Mouse (Mus musculus): ENCODE results near the gene Qpctl. TPM values are rescaled to one million over a fixed set of nuclear protein-coding genes. Genes with fewer than 3 reads are reported as not detected.

Gene Qpctl
- polyA plus RNA-seq, 1 experiment from 2014 or later, result 9.6 TPM

DNA sequence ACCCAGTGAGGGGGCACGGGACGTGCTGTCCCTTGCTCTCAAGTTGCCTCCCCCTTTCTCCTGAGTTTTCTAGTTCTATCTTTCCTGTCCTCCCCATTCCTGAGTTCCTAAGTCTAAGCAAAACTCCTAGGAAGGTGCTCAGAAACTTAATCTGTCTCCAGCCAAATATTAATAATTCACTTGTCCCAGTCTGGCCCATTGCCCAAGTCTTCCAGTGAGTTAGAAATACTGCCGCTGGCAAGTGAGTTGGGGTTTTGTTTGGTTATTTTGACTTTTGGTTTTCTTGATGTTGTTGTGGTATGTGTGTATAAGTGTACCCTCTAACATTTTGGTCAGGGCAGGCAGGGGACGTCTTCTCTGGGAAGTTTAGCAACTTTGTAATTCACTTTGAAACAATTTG, 27.4 kb downstream of the Qpctl start:
- Histone ChIP-seq H3K4me2 (ENCODE audit: low read depth, low read length) (no peak overlapping the region), H3K9me3 (replicated peaks; ENCODE audit: control insufficient read depth, low read length) (peaks cover 7% of the 10 kb centered on the region), H3K9ac (ENCODE audit: low read length) (no peak overlapping the region), H3K4me1 (ENCODE audit: control insufficient read depth, insufficient read depth, low read length) (peaks cover 16% of the 10 kb centered on the region), H3K36me3 (ENCODE audit: control insufficient read depth, insufficient read depth) (no peaks in the 10 kb centered on the region), H3K27me3 (ENCODE audit: control insufficient read depth, insufficient read depth, low read length) (no peaks in the 10 kb centered on the region), H3K27ac (ENCODE audit: low read length) (no peak overlapping the region), H3K4me3 (ENCODE audit: low read length) (no peak overlapping the region)
- 87% methylated on average over 4 of the region's 4 CpGs for WGBS
- no peak for ATAC-seq (replicated peaks; ENCODE audit: extremely low read depth, insufficient read depth, low FRiP score)

DNA sequence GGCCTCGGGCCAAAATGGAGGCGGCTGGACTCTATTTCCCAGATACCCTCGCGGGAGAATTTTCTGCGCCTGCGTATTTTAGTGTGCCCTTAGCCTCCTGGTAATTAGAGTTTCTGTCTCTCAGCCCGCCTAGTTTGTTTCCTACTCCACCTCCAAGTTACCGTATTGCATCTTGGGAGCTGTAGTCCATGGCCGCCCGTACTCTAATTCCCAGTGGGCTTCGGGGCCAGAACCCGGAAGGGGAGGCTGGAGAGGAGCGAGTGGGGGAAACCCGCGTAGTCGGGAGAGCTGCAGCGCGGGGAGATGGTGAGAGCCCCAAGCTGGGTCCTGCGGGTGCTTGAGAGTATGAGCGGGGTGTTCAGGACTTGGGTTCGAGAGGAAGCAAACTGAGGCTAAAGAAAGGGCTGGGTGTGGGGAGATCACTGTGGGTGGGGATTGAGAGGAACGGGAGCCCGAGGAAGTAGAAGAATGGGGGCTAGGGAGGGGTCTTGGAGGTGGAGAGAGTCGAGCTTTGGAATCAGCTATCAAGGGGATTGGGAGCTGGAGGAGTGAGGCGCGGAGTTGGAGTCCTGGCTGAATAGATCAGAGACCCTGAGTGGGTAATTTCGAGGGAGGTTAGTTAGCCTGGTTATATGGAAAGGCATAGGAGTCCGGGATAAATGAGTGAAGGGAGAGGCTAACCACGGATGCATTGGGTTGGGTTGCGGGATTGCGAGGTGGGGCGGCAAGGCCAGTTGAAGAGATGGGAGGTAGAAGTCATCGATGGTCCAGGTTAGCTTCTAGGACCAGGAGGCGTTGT, 29.3 kb downstream of the Qpctl start, which contains the start of gene Fbxo46:
Fbxo46 (plus strand) TSS at position 229 of the 799 bp plus-strand sequence.
- H3K4me3 ChIP-seq (ENCODE audit: low read length), result peak within 1 kb of the TSS; percentile 62
- H3K9me3 ChIP-seq (replicated peaks; ENCODE audit: control insufficient read depth, low read length), result peaks cover 7% of the 10 kb centered on the region
- WGBS, result 2% methylated on average over 34 of the region's 34 CpGs
- peak within 1 kb of the TSS; percentile 78 for H3K4me2 ChIP-seq (ENCODE audit: low read depth, low read length)
- peaks cover 16% of the 10 kb centered on the region for H3K4me1 ChIP-seq (ENCODE audit: control insufficient read depth, insufficient read depth, low read length)
- H3K27me3 ChIP-seq (ENCODE audit: control insufficient read depth, insufficient read depth, low read length), result no peaks in the 10 kb centered on the region
- H3K36me3 ChIP-seq (ENCODE audit: control insufficient read depth, insufficient read depth), result no peaks in the 10 kb centered on the region
- no peak within 1 kb of the TSS for H3K27ac ChIP-seq (ENCODE audit: low read length)
- ATAC-seq (replicated peaks; ENCODE audit: extremely low read depth, insufficient read depth, low FRiP score), result peak; percentile 94
- peak within 1 kb of the TSS; percentile 73 for H3K9ac ChIP-seq (ENCODE audit: low read length)

DNA sequence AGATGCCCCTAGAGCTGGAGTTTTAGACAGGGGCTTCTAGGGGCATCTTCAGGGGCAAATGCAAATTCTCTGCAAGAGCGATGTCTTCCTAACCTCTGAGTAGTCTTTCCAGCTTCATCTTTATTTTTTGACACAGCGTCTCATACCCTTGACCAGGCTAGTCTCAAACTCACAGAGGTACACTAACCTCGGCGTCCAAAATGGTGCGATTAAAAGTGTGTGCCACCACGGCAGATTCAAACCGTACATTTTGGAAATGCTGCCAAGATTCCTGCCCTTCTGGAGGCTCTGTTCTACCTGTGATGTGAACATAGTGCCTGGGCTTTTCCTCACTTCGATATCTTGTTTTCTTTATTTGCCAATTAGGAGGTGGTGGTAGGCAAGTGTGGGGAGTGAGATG, 30.0 kb downstream of the Qpctl start:
- peak overlapping the region; percentile 19; the same call in 1 of the 2 replicates for H3K4me2 ChIP-seq (ENCODE audit: low read depth, low read length)

DNA sequence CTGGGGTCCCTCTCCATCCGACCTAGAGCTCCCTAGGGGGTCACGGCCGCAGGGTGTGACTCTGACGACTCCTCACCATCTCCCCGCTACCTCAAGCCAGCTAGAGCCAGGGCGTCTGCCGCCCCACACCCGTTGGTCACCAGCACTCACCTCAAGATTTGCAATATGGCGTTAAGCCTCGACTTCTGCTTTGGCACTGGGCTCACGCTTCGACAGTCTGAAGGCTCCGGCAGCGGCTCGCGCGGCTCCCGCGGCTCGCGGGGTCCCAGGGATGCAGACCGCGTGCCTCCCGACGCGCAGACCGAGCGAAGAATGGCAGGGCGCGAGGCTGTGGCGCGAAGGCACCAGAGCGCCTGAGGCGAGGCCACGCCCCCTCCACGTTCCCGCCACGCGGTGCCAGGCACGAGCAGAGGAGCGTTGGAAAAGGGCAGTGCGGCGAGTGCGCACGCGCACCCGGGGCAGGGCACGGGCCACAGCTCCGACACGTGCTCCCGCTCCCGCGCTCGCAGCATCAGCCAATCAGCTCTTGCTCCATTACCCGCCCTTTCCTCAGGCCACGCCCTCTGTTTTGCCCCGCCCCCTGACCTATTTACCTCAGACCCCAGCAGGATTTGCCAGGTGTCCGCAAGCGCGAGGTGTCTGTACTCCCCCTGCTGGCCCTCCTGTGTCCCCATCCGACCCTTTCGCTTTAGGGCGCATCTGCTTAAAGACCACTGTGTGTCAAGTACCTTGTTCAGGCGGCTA, 30.9 kb downstream of the Qpctl start, which contains the start of gene Gm4969:
Gm4969 (minus strand) TSS at position 341 of the 744 bp plus-strand sequence.
- peak; percentile 23; the same call in 1 of the 2 replicates for ATAC-seq (replicated peaks; ENCODE audit: extremely low read depth, insufficient read depth, low FRiP score)
- H3K36me3 ChIP-seq (ENCODE audit: control insufficient read depth, insufficient read depth), result no peaks in the 10 kb centered on the region
- H3K4me3 ChIP-seq (ENCODE audit: low read length), result peak within 1 kb of the TSS; percentile 39
- H3K9me3 ChIP-seq (replicated peaks; ENCODE audit: control insufficient read depth, low read length), result peaks cover 7% of the 10 kb centered on the region
- peaks cover 16% of the 10 kb centered on the region for H3K4me1 ChIP-seq (ENCODE audit: control insufficient read depth, insufficient read depth, low read length)
- 19% methylated on average over 60 of the region's 64 CpGs for WGBS
- H3K4me2 ChIP-seq (ENCODE audit: low read depth, low read length), result peak within 1 kb of the TSS; percentile 58
- H3K9ac ChIP-seq (ENCODE audit: low read length), result no peak within 1 kb of the TSS
- H3K27me3 ChIP-seq (ENCODE audit: control insufficient read depth, insufficient read depth, low read length), result no peaks in the 10 kb centered on the region
- H3K27ac ChIP-seq (ENCODE audit: low read length), result no peak within 1 kb of the TSS

More for the DNA sequence above, 30.0 kb downstream of the Qpctl start:
- peaks cover 16% of the 10 kb centered on the region for H3K4me1 ChIP-seq (ENCODE audit: control insufficient read depth, insufficient read depth, low read length)
- no peaks in the 10 kb centered on the region for H3K36me3 ChIP-seq (ENCODE audit: control insufficient read depth, insufficient read depth)
- ATAC-seq (replicated peaks; ENCODE audit: extremely low read depth, insufficient read depth, low FRiP score), result no peak
- 91% methylated on average over 8 of the region's 8 CpGs for WGBS
- no peak overlapping the region for H3K4me3 ChIP-seq (ENCODE audit: low read length)
- H3K27ac ChIP-seq (ENCODE audit: low read length), result no peak overlapping the region
- peaks cover 7% of the 10 kb centered on the region for H3K9me3 ChIP-seq (replicated peaks; ENCODE audit: control insufficient read depth, low read length)
- H3K27me3 ChIP-seq (ENCODE audit: control insufficient read depth, insufficient read depth, low read length), result no peaks in the 10 kb centered on the region
- no peak overlapping the region for H3K9ac ChIP-seq (ENCODE audit: low read length)

DNA sequence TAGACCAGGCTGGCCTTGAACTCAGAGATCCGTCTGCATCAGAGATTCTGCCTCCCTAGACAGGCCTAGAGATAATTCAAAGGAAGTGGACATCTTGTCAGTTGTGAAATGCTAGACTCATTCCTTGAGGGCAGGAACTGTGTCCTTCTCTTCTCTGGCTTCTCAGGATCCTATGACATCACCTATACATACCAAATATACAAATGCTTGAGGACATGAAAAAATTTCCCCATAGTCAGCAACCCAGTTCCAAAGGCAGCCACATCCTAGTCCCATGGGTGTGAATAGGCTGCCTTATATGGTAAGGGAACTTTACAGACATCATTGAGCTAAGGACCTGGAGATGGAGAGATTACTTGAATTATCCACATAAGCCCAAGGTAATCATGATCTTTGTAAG, 39.5 kb downstream of the Qpctl start:
- H3K9ac ChIP-seq (ENCODE audit: low read length), result no peak overlapping the region
- H3K27me3 ChIP-seq (ENCODE audit: control insufficient read depth, insufficient read depth, low read length), result no peaks in the 10 kb centered on the region
- peaks cover 3% of the 10 kb centered on the region; the same call in 1 of the 2 replicates for H3K4me1 ChIP-seq (ENCODE audit: control insufficient read depth, insufficient read depth, low read length)
- H3K4me3 ChIP-seq (ENCODE audit: low read length), result no peak overlapping the region
- no peaks in the 10 kb centered on the region for H3K9me3 ChIP-seq (replicated peaks; ENCODE audit: control insufficient read depth, low read length)
- no peak overlapping the region for H3K27ac ChIP-seq (ENCODE audit: low read length)
- 90% methylated on average over 1 of the region's 1 CpGs for WGBS
- H3K36me3 ChIP-seq (ENCODE audit: control insufficient read depth, insufficient read depth), result no peaks in the 10 kb centered on the region
- ATAC-seq (replicated peaks; ENCODE audit: extremely low read depth, insufficient read depth, low FRiP score), result no peak
- no peak overlapping the region for H3K4me2 ChIP-seq (ENCODE audit: low read depth, low read length)

DNA sequence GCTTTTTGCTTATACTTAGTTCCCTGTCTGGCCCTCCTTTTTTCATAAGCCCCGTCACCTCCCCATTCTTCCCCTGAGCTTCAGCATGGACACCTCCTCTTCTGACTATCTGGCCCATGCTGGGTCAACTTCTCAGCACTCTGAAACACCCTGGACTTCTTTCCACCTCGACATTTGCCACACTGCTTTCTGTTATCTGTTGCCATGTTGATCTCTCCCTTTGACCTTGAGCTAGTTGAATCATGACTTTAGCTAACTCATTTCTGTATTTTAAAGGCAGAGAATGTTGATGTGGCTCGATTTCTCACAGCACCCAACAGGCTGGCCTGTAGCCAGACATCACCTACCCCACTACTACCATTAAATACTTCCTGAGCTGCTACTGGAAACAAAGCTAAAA, 41.7 kb downstream of the Qpctl start:
- H3K9me3 ChIP-seq (replicated peaks; ENCODE audit: control insufficient read depth, low read length), result peaks cover 4% of the 10 kb centered on the region
- 37% methylated on average over 3 of the region's 3 CpGs for whole genome bisulfite sequencing
- H3K4me3 ChIP-seq (ENCODE audit: low read length), result no peak overlapping the region
- H3K27me3 ChIP-seq (ENCODE audit: control insufficient read depth, insufficient read depth, low read length), result no peaks in the 10 kb centered on the region
- no peak for ATAC-seq (replicated peaks; ENCODE audit: extremely low read depth, insufficient read depth, low FRiP score)
- H3K4me2 ChIP-seq (ENCODE audit: low read depth, low read length), result no peak overlapping the region
- H3K9ac ChIP-seq (ENCODE audit: low read length), result no peak overlapping the region
- no peaks in the 10 kb centered on the region for H3K36me3 ChIP-seq (ENCODE audit: control insufficient read depth, insufficient read depth)
- no peak overlapping the region for H3K27ac ChIP-seq (ENCODE audit: low read length)
- H3K4me1 ChIP-seq (ENCODE audit: control insufficient read depth, insufficient read depth, low read length), result peaks cover 3% of the 10 kb centered on the region; the same call in 1 of the 2 replicates

DNA sequence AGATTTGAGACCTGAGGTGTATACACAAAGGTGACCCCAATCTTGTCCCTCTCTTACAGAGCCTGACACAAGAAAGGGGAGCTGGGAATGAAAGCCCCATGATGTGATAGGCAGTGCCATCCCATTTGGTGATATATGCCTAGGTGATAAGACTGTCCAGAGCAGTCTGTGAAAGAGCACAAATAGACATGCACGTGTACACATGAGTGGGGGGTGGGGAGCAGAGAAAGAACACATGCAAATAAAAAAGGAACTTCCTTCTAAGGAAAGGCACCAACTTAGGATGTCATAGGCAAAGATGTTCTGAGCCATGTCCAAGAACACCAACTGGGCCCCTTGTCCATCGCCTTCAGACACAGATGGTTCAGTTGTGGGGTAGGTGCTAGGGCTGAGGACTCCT, 44.6 kb downstream of the Qpctl start:
- no peak overlapping the region for H3K27ac ChIP-seq (ENCODE audit: low read length)
- H3K4me3 ChIP-seq (ENCODE audit: low read length), result no peak overlapping the region
- peaks cover 5% of the 10 kb centered on the region for H3K9me3 ChIP-seq (replicated peaks; ENCODE audit: control insufficient read depth, low read length)
- no peak overlapping the region for H3K9ac ChIP-seq (ENCODE audit: low read length)
- no peak for ATAC-seq (replicated peaks; ENCODE audit: extremely low read depth, insufficient read depth, low FRiP score)
- H3K4me1 ChIP-seq (ENCODE audit: control insufficient read depth, insufficient read depth, low read length), result peaks cover 3% of the 10 kb centered on the region; the same call in 1 of the 2 replicates
- H3K4me2 ChIP-seq (ENCODE audit: low read depth, low read length), result no peak overlapping the region
- H3K27me3 ChIP-seq (ENCODE audit: control insufficient read depth, insufficient read depth, low read length), result no peaks in the 10 kb centered on the region
- WGBS, result 68% methylated on average over 2 of the region's 2 CpGs
- no peaks in the 10 kb centered on the region for H3K36me3 ChIP-seq (ENCODE audit: control insufficient read depth, insufficient read depth)

DNA sequence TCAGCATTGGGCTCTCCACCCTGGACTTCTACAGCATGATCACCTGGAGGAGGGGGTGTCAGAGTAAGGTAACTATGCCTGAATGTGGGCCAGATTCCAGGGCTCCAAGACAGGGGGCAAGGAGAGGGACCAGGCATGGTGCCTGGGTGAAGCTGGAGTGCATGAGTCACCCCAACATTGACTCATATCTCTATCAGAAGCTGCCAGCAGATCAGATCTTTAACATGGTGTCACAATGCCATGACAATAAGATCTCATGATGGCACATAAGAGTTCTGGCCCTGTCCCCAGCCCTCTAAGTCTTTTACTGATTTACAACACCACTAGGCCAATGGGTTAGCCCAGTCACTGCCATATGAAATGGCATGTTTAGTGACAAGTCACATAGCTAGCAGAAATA, 45.4 kb downstream of the Qpctl start:
- Histone ChIP-seq H3K9ac (ENCODE audit: low read length) (no peak overlapping the region), H3K9me3 (replicated peaks; ENCODE audit: control insufficient read depth, low read length) (peaks cover 5% of the 10 kb centered on the region), H3K4me2 (ENCODE audit: low read depth, low read length) (no peak overlapping the region), H3K4me3 (ENCODE audit: low read length) (no peak overlapping the region), H3K4me1 (ENCODE audit: control insufficient read depth, insufficient read depth, low read length) (peaks cover 3% of the 10 kb centered on the region; the same call in 1 of the 2 replicates), H3K36me3 (ENCODE audit: control insufficient read depth, insufficient read depth) (no peaks in the 10 kb centered on the region), H3K27ac (ENCODE audit: low read length) (no peak overlapping the region), H3K27me3 (ENCODE audit: control insufficient read depth, insufficient read depth, low read length) (no peaks in the 10 kb centered on the region)
- no peak for ATAC-seq (replicated peaks; ENCODE audit: extremely low read depth, insufficient read depth, low FRiP score)

DNA sequence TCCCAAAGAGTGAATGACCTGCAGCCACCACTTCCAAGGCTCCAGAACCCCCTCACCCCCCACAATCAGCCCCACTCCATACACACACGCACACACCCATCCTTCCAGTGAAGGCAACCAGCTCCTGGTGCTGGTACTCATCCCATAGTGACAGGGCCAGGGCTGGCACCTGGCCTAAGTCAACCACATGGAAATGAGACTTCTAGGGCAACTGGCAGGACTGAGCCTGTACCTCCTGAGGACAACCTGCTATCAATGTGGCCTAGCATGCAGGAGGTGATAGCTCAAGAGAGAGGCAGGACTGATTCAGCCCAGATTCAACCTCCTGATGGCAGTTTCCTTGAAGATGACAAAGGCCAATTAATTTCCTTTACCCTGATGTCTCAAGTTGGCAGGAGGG, 48.8 kb downstream of the Qpctl start:
- no peak overlapping the region for H3K4me2 ChIP-seq (ENCODE audit: low read depth, low read length)
- no peak overlapping the region for H3K9ac ChIP-seq (ENCODE audit: low read length)
- H3K36me3 ChIP-seq (ENCODE audit: control insufficient read depth, insufficient read depth), result peaks cover 4% of the 10 kb centered on the region; the same call in 1 of the 2 replicates
- no peak overlapping the region for H3K27ac ChIP-seq (ENCODE audit: low read length)
- H3K9me3 ChIP-seq (replicated peaks; ENCODE audit: control insufficient read depth, low read length), result peaks cover 5% of the 10 kb centered on the region
- H3K4me1 ChIP-seq (ENCODE audit: control insufficient read depth, insufficient read depth, low read length), result peaks cover 23% of the 10 kb centered on the region
- H3K27me3 ChIP-seq (ENCODE audit: control insufficient read depth, insufficient read depth, low read length), result no peaks in the 10 kb centered on the region
- ATAC-seq (replicated peaks; ENCODE audit: extremely low read depth, insufficient read depth, low FRiP score), result no peak
- 63% methylated on average over 1 of the region's 1 CpGs for WGBS
- H3K4me3 ChIP-seq (ENCODE audit: low read length), result no peak overlapping the region

Data from heart, embryonic 16.5 days (tissue).